Mouse (Mus musculus) induced T-regulatory cell, adult 2 months (primary cell): ENCODE results near the gene Snupn.
A peak's percentile ranks its signal among the peaks of the same experiment; 100 is the strongest.

ENCODE experiments used
- DNase-seq: peaks from one replicate; pipeline ENCODE4 v3.0.0-alpha.2; 2012; ENCODE audit warnings: low read depth

Gene Snupn

DNA sequence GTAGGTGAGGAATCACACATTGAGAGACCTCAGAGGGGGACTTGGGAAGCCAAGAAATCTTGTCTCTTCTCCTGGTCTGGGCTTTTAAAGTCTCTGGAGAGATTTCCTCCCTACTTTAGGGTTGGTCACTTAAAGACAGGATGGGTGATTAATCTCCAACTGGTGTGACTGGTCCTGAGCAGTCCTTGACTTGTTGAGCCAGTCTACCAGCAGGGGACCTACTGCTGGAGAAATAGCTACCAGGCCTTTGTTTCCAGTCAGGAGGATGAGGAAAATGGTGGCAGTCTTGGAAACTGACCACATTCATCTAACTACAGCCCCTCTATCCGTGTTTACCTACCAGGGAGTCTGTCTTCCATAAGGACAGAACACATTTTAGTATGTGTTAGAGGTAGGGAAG lies 61.7 kb downstream of the Snupn start:
- no peak for DNase-seq

- DNase-seq: no peak
Observed at GRCm38 (mm10) chr9:57012895-57013294, 62.2 kb downstream of the Snupn start.

- no peak for DNase-seq
Observed at GRCm38 (mm10) chr9:57013756-57014155, 63.1 kb downstream of the Snupn start.

- no peak for DNase-seq
Observed at GRCm38 (mm10) chr9:57014766-57015165, 64.1 kb downstream of the Snupn start.

GRCm38 (mm10) chr9:57017631-57018030 lies 67.0 kb downstream of the Snupn start:
- DNase-seq: no peak

- peak; percentile 12 for DNase-seq
Observed at GRCm38 (mm10) chr9:57031756-57032155, 81.1 kb downstream of the Snupn start.
